Mouse (Mus musculus): Measurements from ENCODE around the gene Slc15a1. TPM values are rescaled to one million over a fixed set of nuclear protein-coding genes. Genes with fewer than 3 reads are reported as not detected.

Gene Slc15a1
- polyA plus RNA-seq, 1 experiment from 2014 or later, result 0.49 TPM

DNA sequence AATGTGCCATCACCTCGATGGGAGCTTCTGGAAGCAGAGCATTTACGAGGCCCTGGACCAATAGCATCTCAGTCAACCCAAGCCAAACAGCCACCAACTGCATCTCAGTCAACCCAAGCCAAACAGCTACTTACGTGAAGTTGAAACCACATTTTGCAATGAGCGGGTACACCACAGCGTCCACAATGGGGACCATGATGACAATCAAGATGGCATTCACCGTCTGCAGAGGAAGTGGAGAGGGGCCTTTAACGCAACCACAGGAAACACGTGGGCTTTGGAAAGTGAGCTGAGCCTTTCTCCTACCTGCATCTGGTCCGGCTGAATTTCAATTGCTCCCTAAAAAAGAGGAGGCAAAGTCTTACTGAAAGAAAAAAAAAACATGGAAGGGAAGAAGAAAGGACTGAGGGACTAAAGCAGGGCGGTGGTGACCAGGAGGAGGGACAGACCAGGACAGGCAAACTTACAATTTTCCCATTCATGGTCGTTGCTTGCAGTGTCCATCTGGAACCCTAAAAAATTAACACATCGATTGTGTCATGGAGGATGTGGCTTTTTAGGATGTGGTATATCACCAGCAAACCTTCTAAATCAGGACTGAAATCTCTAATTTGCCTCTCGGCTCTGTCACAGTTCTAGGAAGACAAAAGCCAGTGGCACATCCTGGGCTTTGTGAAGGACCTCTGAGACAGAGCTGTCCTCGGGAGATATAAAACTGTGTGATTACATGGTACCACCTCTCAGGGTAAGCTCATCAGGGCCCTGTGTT, 26.9 kb downstream of the Slc15a1 start:
- no peak overlapping the region for H3K4me3 ChIP-seq (ENCODE audit: low read length)
- WGBS, result 85% methylated on average over 14 of the region's 14 CpGs
- ATAC-seq (ENCODE audit: low FRiP score, low TSS enrichment), result no peak

DNA sequence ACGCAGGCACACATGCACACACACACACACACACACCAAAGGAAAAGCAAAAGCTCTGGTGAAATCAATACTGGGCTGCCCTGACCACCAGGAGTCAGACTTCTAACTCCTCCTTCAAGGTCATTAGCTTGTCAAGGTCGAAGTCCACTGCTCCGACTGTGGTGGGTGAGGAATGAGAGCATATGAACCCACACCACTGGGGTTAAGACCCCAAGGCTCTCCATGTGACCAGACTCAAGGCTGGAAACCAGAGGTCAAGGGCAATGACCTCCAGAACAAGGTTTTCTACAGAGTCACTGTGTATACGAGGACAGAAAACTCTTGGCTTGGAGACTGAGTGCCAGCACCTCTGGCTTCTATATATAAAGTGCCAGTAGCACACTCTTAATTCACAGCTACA, 31.2 kb downstream of the Slc15a1 start:
- Histone ChIP-seq H3K36me3 (ENCODE audit: insufficient read depth, low read length) (no peaks in the 10 kb centered on the region), H3K4me2 (replicated peaks; ENCODE audit: low read depth, low read length) (no peak overlapping the region), H3K27ac (ENCODE audit: low read length) (no peak overlapping the region), H3K4me3 (ENCODE audit: low read length) (no peak overlapping the region), H3K9me3 (ENCODE audit: low read length) (no peaks in the 10 kb centered on the region), H3K27me3 (ENCODE audit: insufficient read depth, low read length) (no peaks in the 10 kb centered on the region), H3K4me1 (ENCODE audit: insufficient read depth, low read length) (no peaks in the 10 kb centered on the region), H3K9ac (replicated peaks; ENCODE audit: low read length) (no peak overlapping the region)
- no peak for ATAC-seq (ENCODE audit: low FRiP score, low TSS enrichment)
- WGBS, result 68% methylated on average over 4 of the region's 4 CpGs

More for the DNA sequence above, 26.9 kb downstream of the Slc15a1 start:
- no peaks in the 10 kb centered on the region for H3K27me3 ChIP-seq (ENCODE audit: insufficient read depth, low read length)
- no peak overlapping the region for H3K9ac ChIP-seq (replicated peaks; ENCODE audit: low read length)
- no peak overlapping the region for H3K27ac ChIP-seq (ENCODE audit: low read length)
- H3K4me1 ChIP-seq (ENCODE audit: insufficient read depth, low read length), result no peaks in the 10 kb centered on the region
- H3K4me2 ChIP-seq (replicated peaks; ENCODE audit: low read depth, low read length), result no peak overlapping the region
- no peaks in the 10 kb centered on the region for H3K36me3 ChIP-seq (ENCODE audit: insufficient read depth, low read length)
- no peaks in the 10 kb centered on the region for H3K9me3 ChIP-seq (ENCODE audit: low read length)

DNA sequence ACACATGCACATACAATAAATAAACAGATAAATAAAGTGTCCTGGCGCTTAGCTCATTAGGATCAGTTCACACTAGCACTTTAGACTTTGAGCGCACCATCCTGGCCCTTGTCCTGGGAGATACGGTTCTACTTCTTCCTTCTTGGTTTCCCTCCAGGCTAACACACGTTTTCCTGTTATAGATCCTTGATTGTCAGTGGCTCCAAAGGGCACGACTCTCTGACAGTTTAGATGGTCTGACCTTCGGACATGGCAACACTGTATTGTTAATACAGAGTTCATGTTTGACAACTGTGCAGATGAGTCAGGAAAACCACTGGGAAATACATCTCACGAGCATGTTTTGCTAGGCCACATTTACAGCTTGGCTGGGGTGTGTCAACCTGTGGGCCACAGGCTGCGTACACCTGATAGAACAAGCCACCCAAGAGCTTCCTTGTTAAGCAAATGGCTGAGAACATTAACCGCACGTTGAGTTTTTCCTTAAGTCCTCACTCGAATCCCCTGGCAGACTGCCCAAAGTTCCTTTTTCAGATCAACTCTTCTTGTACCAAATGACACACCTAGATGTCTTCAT, 33.4 kb downstream of the Slc15a1 start:
- Histone ChIP-seq H3K4me1 (ENCODE audit: insufficient read depth, low read length) (no peaks in the 10 kb centered on the region), H3K9ac (replicated peaks; ENCODE audit: low read length) (no peak overlapping the region), H3K36me3 (ENCODE audit: insufficient read depth, low read length) (no peaks in the 10 kb centered on the region), H3K27me3 (ENCODE audit: insufficient read depth, low read length) (no peaks in the 10 kb centered on the region), H3K27ac (ENCODE audit: low read length) (no peak overlapping the region), H3K9me3 (ENCODE audit: low read length) (peaks cover 3% of the 10 kb centered on the region; the same call in 1 of the 2 replicates), H3K4me3 (ENCODE audit: low read length) (no peak overlapping the region), H3K4me2 (replicated peaks; ENCODE audit: low read depth, low read length) (no peak overlapping the region)
- no peak for ATAC-seq (ENCODE audit: low FRiP score, low TSS enrichment)
- WGBS, result 74% methylated on average over 11 of the region's 11 CpGs

DNA sequence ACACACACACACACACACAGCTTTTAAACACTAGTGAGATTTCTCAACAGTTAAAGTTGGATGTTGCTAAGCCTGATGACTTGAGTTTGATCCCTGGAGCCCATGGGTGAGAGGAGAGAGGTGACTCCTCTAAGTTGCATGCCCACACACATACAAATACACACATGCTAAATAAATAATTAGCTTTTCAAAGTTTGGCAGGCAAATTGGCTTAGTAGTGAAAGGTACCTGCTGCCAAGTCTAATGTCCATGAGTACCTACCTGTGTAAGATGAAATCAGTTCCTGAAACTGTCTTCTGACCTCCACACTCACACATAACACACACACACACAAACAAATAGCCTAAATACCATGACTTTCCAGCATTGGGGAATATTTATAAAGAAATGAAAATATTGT, 35.5 kb downstream of the Slc15a1 start:
- Histone ChIP-seq H3K27me3 (ENCODE audit: insufficient read depth, low read length) (no peaks in the 10 kb centered on the region), H3K4me3 (ENCODE audit: low read length) (no peak overlapping the region), H3K36me3 (ENCODE audit: insufficient read depth, low read length) (no peaks in the 10 kb centered on the region), H3K9me3 (ENCODE audit: low read length) (peaks cover 3% of the 10 kb centered on the region; the same call in 1 of the 2 replicates), H3K4me1 (ENCODE audit: insufficient read depth, low read length) (no peaks in the 10 kb centered on the region), H3K4me2 (replicated peaks; ENCODE audit: low read depth, low read length) (no peak overlapping the region), H3K9ac (replicated peaks; ENCODE audit: low read length) (no peak overlapping the region), H3K27ac (ENCODE audit: low read length) (no peak overlapping the region)
- ATAC-seq (ENCODE audit: low FRiP score, low TSS enrichment), result no peak

DNA sequence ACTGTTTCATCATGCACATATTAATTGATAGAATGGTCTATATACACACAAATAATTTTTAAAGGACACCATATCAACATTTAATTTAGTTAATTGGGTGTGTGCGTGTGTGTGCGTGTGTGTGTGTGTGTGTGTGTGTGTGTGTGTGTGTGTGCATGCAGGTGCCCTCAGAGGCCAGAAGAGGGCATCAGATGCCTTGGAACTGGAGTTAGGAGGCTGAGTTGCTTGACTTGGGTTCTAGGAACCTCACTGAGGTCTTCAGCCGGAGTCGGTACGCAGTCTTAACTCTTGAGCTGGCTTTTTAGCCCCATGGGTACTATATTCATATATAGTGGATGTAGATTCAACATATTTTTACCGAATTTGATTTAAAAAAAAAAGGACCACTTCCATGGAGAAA, 37.4 kb downstream of the Slc15a1 start:
- Histone ChIP-seq H3K4me3 (ENCODE audit: low read length) (no peak overlapping the region), H3K27me3 (ENCODE audit: insufficient read depth, low read length) (no peaks in the 10 kb centered on the region), H3K4me2 (replicated peaks; ENCODE audit: low read depth, low read length) (no peak overlapping the region), H3K36me3 (ENCODE audit: insufficient read depth, low read length) (no peaks in the 10 kb centered on the region), H3K27ac (ENCODE audit: low read length) (no peak overlapping the region), H3K9me3 (ENCODE audit: low read length) (peaks cover 3% of the 10 kb centered on the region; the same call in 1 of the 2 replicates), H3K9ac (replicated peaks; ENCODE audit: low read length) (no peak overlapping the region), H3K4me1 (ENCODE audit: insufficient read depth, low read length) (no peaks in the 10 kb centered on the region)
- WGBS, result 96% methylated on average over 6 of the region's 6 CpGs
- ATAC-seq (ENCODE audit: low FRiP score, low TSS enrichment), result no peak

DNA sequence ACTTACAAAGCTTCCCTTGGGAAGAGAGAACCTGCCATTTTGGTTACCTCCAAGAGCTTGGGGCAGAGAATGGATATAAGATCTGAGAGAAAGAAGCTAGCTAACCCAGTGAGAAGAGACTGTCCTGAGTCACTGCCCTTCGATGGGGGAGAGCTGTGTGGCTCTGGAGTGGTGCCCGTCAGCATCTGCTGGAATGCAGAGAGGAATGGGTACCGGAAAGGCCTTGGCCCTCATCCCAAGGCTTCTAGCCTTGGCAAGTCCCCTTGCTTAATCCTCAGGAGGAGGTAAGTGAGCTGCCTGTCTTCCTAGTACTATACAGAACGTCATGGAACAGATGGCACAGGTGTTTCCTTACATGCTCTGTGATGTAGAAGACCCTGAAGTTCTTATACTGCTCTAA, 38.6 kb downstream of the Slc15a1 start:
- ATAC-seq (ENCODE audit: low FRiP score, low TSS enrichment), result no peak
- Histone ChIP-seq H3K36me3 (ENCODE audit: insufficient read depth, low read length) (no peaks in the 10 kb centered on the region), H3K27ac (ENCODE audit: low read length) (no peak overlapping the region), H3K9me3 (ENCODE audit: low read length) (peaks cover 3% of the 10 kb centered on the region; the same call in 1 of the 2 replicates), H3K27me3 (ENCODE audit: insufficient read depth, low read length) (no peaks in the 10 kb centered on the region), H3K4me1 (ENCODE audit: insufficient read depth, low read length) (no peaks in the 10 kb centered on the region), H3K4me2 (replicated peaks; ENCODE audit: low read depth, low read length) (no peak overlapping the region), H3K9ac (replicated peaks; ENCODE audit: low read length) (no peak overlapping the region), H3K4me3 (ENCODE audit: low read length) (no peak overlapping the region)
- WGBS, result 79% methylated on average over 4 of the region's 4 CpGs

DNA sequence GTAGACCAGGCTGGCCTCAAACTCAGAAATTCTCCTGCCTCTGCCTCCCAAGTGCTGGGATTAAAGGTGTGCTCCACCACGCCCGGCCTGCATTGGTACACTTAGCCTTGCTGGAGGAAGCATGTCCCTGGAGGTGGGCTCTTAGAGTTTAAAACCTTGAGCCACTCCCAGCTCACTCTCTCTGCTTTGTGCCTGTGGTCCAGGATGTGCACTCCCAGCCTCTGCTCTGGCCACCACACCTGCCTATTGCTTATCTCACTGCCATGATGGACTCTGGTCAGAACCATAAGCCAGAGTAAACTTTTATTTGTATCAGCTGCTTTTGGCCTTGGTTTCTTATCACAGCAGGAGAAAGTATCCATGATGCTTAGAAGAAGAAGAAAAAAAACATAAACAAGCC, 40.7 kb downstream of the Slc15a1 start:
- no peak for ATAC-seq (ENCODE audit: low FRiP score, low TSS enrichment)
- Histone ChIP-seq H3K9me3 (ENCODE audit: low read length) (peaks cover 3% of the 10 kb centered on the region; the same call in 1 of the 2 replicates), H3K27ac (ENCODE audit: low read length) (no peak overlapping the region), H3K4me3 (ENCODE audit: low read length) (no peak overlapping the region), H3K27me3 (ENCODE audit: insufficient read depth, low read length) (no peaks in the 10 kb centered on the region), H3K4me2 (replicated peaks; ENCODE audit: low read depth, low read length) (no peak overlapping the region), H3K9ac (replicated peaks; ENCODE audit: low read length) (no peak overlapping the region), H3K36me3 (ENCODE audit: insufficient read depth, low read length) (no peaks in the 10 kb centered on the region), H3K4me1 (ENCODE audit: insufficient read depth, low read length) (no peaks in the 10 kb centered on the region)
- 100% methylated on average over 2 of the region's 2 CpGs for WGBS

DNA sequence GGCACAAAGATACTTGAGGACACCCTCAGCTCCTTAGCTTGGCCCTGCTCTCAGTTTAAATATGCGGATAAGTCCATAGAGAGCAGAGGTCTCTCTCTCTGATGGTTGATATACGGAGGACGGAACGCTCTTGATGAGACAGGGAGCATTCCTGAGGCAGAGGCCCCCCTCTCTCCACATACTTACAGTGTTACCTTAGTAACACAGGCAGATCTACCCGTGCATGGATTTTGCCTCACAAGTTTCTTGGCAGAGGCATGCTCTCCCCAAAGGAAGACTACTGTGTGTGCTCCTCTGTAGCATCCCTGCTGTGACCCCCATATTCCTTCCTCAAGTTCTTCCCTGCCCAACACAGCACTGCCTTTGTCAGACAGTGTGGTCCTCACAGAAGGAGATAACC, 42.3 kb downstream of the Slc15a1 start:
- ATAC-seq (ENCODE audit: low FRiP score, low TSS enrichment), result no peak
- no peak overlapping the region for H3K4me2 ChIP-seq (replicated peaks; ENCODE audit: low read depth, low read length)

DNA sequence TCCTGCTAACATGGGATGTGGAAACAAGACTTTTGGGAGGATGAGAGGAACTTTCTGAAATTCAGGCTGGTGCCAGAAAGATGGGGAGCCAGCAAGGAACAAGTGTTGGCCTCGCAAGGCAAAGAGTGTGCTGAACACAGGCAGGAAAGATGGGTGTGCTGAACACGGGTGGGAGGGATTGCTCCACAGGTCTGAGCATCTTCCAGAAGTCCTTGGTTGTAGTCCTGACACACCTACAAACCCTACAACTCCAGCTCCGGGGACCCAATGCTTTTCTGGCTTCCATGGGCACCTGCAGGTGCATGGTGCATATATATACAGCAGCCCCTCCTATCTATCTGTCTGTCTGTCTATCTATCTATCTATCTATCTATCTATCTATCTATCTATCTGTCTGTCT, 44.1 kb downstream of the Slc15a1 start:
- Histone ChIP-seq H3K27me3 (ENCODE audit: insufficient read depth, low read length) (no peaks in the 10 kb centered on the region), H3K4me2 (replicated peaks; ENCODE audit: low read depth, low read length) (no peak overlapping the region), H3K9ac (replicated peaks; ENCODE audit: low read length) (no peak overlapping the region), H3K4me3 (ENCODE audit: low read length) (no peak overlapping the region), H3K9me3 (ENCODE audit: low read length) (peaks cover 4% of the 10 kb centered on the region; the same call in 1 of the 2 replicates), H3K27ac (ENCODE audit: low read length) (no peak overlapping the region), H3K4me1 (ENCODE audit: insufficient read depth, low read length) (no peaks in the 10 kb centered on the region), H3K36me3 (ENCODE audit: insufficient read depth, low read length) (no peaks in the 10 kb centered on the region)
- no peak for ATAC-seq (ENCODE audit: low FRiP score, low TSS enrichment)
- WGBS, result 89% methylated on average over 3 of the region's 3 CpGs

More for the DNA sequence above, 42.3 kb downstream of the Slc15a1 start:
- no peaks in the 10 kb centered on the region for H3K36me3 ChIP-seq (ENCODE audit: insufficient read depth, low read length)
- peaks cover 6% of the 10 kb centered on the region; the same call in 1 of the 2 replicates for H3K9me3 ChIP-seq (ENCODE audit: low read length)
- no peak overlapping the region for H3K4me3 ChIP-seq (ENCODE audit: low read length)
- no peak overlapping the region for H3K27ac ChIP-seq (ENCODE audit: low read length)
- H3K27me3 ChIP-seq (ENCODE audit: insufficient read depth, low read length), result no peaks in the 10 kb centered on the region
- H3K4me1 ChIP-seq (ENCODE audit: insufficient read depth, low read length), result no peaks in the 10 kb centered on the region
- WGBS, result 69% methylated on average over 5 of the region's 5 CpGs
- no peak overlapping the region for H3K9ac ChIP-seq (replicated peaks; ENCODE audit: low read length)

DNA sequence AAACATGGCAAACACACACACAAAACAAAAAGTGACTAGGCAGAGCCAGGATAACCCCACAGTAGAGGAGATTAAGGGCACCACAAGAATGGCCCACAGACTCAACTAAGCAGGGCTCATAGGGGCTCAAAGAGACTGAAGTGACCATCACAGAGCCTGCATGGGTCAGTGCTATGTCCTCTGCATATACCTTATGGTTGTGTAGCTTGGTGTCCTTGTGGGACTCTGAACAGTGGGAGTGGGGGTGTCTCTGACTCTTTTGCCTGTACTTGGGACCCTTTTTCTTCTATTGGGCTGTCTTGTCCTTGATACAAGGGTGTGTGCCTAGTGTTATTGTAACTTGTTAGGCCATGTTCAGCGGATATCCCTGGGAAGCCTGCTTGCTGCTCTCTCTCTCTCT, 46.5 kb downstream of the Slc15a1 start:
- 78% methylated on average over 1 of the region's 1 CpGs for WGBS
- no peaks in the 10 kb centered on the region for H3K36me3 ChIP-seq (ENCODE audit: insufficient read depth, low read length)

More for the DNA sequence above, 46.5 kb downstream of the Slc15a1 start:
- Histone ChIP-seq H3K9me3 (ENCODE audit: low read length) (peaks cover 4% of the 10 kb centered on the region; the same call in 1 of the 2 replicates), H3K27me3 (ENCODE audit: insufficient read depth, low read length) (no peaks in the 10 kb centered on the region), H3K9ac (replicated peaks; ENCODE audit: low read length) (no peak overlapping the region), H3K4me2 (replicated peaks; ENCODE audit: low read depth, low read length) (no peak overlapping the region), H3K4me1 (ENCODE audit: insufficient read depth, low read length) (no peaks in the 10 kb centered on the region), H3K27ac (ENCODE audit: low read length) (no peak overlapping the region), H3K4me3 (ENCODE audit: low read length) (no peak overlapping the region)
- ATAC-seq (ENCODE audit: low FRiP score, low TSS enrichment), result no peak

Data from kidney, embryonic 16.5 days (tissue).